Mouse (Mus musculus): ENCODE results near the gene Ruvbl1.

Ruvbl1 gene

DNA sequence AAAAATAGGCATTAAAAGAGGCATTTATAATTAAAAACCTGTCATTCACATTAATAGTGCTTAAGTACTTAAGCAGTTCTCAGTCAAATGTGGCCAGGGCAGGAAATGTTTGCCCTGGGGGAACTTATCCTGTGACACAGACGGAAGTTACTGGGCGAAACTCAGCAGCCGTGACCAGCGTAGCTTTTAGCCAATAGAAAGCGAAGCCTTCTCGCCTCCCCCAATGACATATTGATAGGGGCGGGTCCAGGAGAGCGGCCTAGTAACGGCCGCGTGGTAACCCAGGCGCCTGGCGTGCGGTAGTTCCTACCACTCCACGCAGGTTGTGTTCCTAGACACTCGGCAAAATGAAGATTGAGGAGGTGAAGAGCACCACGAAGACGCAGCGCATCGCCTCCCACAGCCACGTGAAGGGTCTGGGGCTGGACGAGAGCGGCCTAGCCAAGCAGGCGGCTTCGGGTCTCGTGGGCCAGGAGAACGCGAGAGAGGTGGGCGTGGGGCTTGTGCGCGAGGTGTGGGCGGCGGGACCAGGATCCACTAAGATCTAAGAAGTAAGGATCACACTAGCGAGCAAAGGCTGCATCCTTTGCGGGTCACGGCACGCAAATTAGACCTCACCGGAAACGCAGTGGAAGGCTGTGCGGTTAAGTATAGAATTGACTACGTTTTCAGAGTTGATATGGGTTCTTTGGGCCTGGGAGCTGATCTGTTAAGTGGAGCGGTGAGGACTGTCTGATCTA, at the start of gene Ruvbl1:
TSS of gene Ruvbl1 (plus strand) at position 229 of the 740 bp plus-strand sequence.
- DNase-seq, result peak; percentile 96

GRCm38 (mm10) chr6:88416130-88416758, 49.0 kb upstream of the Ruvbl1 start:
- no peak for DNase-seq

DNA sequence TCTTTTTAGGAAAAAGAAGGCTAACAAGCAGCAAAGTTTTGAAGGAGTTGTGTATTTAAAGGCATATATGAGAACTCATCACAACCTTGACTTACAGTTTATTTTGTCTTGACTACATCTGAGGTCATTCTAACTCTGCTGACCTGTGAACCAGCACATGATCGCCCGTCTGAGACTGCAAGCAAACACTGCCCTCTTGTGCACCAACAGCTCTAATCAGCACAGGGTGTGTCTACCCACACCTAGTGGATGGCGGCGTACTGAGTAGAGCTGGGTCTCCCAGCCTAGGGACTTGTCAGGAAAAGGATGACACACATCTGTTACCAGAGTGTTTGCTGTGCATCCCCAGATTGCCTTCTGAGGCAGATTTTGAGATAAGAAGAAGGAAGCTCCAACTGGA, 34.0 kb upstream of the Ruvbl1 start:
- DNase-seq, result peak; percentile 79

GRCm38 (mm10) chr6:88435609-88436008, 29.6 kb upstream of the Ruvbl1 start:
- no peak for DNase-seq

GRCm38 (mm10) chr6:88439056-88439455, 26.2 kb upstream of the Ruvbl1 start:
- no peak for DNase-seq

GRCm38 (mm10) chr6:88442551-88442950, 22.7 kb upstream of the Ruvbl1 start:
- DNase-seq, result no peak

- no peak for DNase-seq
Observed at GRCm38 (mm10) chr6:88443446-88443845, 21.8 kb upstream of the Ruvbl1 start.

DNA sequence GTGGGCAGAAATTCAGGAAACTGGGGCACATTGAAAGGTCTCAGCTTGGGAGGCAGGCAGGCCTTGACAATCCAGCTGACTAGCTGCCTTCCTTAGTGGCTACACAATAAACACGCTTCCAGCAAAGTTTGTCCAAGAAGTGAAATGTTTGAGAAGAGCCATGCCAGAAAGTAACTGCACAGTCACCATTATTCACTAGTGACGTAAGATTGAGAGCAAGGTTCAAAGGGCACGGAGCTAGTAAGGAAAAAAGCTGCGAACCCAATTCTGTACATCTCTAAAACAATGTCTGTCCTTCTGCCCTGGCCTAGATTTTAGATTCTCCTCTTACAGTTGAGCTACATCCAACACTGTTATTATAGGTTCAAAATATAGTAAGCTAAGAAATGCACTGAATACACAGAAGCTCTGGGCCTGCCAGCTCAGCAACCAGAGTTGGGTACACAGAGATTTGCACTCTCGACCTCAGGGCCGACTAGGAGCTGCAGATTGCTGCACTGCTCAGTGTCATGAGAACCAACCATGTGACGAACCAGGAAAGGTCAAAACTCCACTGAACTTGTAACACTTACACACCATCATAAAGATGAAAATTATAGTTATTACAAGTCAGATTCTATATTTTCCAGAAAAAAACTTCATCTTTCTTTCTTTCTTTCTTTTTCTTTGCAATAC, 21.0 kb upstream of the Ruvbl1 start:
- no peak for DNase-seq

DNA sequence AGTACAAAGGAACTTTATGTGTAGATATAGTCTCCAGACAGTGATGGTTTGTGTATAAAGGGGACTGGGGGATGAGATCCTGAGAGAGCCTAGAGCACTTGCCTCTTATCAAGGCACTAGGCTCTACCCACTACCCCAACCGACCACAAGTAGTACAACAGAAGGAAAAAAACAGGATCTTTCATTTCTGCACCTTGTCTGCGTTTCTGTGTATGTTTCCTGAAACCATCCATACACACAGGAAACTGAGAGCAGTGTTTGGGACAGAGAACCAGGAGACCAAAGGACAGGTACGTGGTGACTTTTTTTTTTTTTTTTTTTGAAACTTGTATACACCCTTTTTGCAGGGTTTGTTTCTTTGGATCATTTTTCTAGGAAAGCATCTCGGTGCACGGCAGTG, 19.5 kb upstream of the Ruvbl1 start:
- no peak for DNase-seq

DNA sequence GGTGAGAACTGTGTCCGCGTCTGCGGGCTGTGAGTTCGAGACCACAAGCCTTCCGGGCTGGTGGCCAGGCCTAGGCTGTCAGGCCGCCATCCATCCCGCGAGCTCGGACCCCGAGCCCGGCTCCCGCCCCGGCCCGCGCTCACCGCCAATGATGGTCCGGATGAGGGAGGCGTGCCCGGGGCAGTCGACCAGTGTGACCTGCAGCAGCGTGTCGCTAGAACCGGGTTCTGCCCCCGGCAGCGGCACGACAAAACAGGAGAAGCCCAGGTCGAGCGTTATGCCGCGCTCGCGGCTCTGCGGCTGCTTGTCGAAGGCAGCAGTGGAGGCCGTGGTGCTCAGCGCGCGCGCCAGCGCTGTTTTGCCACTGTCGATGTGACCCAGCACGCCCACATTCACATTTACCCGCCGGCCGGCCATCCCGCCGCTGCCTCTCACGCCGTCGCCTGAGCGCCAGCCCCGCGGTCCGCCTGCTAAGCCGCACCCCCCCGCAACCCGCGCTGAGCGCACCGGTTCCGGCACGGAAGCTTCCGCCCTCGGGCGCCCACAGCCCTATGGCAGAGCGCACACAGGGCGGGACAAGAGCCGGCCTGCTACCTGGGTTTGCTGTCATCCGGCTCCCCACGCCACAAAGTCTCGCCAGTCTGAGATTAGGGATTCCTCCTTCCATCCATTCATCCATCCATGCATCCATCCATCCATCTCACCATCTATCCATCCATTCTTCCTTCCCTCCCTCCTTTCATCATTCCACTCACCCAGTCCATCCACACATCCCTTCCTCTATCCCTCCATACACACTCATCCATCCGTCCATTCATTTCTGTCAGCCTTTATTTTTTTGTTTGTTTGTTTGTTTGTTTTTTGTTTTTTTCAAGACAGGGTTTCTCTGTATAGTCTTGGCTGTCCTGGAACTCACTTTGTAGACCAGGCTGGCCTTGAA, 18.9 kb upstream of the Ruvbl1 start, which contains the start of gene Eefsec:
TSS of gene Eefsec (minus strand) at position 477 of the 940 bp plus-strand sequence.
- DNase-seq, result peak; percentile 75

GRCm38 (mm10) chr6:88447454-88447853, 17.8 kb upstream of the Ruvbl1 start:
- DNase-seq, result no peak

GRCm38 (mm10) chr6:88454545-88454944, 10.7 kb upstream of the Ruvbl1 start:
- no peak for DNase-seq

- no peak for DNase-seq
Observed at GRCm38 (mm10) chr6:88469878-88470277, 4.7 kb downstream of the Ruvbl1 start.

- DNase-seq, result peak; percentile 15
Observed at GRCm38 (mm10) chr6:88480421-88480820, 15.2 kb downstream of the Ruvbl1 start.

DNA sequence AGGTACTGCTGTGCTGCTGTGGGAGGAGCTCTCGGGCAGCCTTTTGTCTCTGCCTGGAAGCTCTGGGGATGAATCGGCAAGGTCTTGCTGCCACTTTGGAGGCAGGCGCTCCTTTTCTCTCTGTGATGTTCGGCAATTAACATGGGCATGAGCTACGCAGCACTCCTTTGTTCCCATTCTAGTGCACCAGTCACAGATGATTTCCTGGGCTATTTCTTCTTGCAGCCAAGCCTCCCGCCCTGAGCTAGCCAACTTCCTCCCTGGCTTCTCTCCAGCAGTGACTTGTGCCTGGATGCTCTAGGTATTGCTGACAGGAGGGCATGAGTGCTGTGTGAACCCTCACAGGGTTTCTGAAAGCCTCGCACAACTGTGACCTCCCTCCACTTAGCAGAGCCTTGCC, 17.9 kb downstream of the Ruvbl1 start:
- peak; percentile 70 for DNase-seq

- peak; percentile 43 for DNase-seq
Observed at GRCm38 (mm10) chr6:88483913-88484312, 18.7 kb downstream of the Ruvbl1 start.

- DNase-seq, result peak; percentile 81
Observed at GRCm38 (mm10) chr6:88485378-88485777, 20.2 kb downstream of the Ruvbl1 start.

DNA sequence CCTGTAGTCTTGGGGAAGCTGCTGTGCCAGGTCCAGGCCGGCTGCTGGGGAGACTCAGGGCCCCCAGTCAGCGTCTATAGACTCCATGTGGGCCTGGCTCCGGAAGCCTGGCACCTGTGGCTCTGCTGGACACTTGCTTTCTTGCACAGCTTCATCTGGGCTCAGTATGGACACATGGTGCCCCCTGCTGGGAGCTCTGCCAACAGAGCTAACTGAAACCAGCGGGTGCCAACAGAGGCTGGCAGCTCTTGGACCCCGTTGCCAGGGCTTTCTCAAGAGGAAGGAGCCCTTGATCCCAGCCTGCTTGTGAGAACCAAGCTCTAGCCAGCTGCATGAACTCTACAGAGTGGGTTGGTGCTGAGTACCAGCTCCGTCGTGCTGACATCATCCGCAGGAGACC, 21.7 kb downstream of the Ruvbl1 start:
- DNase-seq, result peak; percentile 78

GRCm38 (mm10) chr6:88489026-88489425, 23.8 kb downstream of the Ruvbl1 start:
- DNase-seq, result no peak

DNA sequence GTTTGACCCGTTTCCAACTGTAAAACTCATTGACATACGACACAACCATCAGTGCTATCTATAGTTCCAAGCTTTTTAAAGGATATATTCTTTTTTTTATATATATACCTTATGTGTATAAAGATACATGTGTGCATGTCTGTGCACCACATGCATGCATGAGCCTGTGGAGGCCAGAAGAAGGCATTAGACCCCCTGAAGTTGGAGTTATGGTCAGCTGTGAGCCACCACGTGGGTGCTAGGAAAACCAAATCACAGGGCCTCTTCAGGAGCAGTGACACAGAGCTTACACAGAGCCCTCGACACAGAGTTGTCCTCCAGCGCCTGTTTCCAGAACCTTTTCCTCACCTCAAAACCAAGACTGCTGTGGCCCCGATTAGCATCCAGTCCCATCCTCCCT, 24.6 kb downstream of the Ruvbl1 start:
- no peak for DNase-seq

GRCm38 (mm10) chr6:88490629-88491354, 25.6 kb downstream of the Ruvbl1 start:
- no peak for DNase-seq

- DNase-seq, result no peak
Observed at GRCm38 (mm10) chr6:88493712-88494111, 28.5 kb downstream of the Ruvbl1 start.
